Mouse (Mus musculus) CH12.LX (cell line): Measurements from ENCODE around the gene Bst1. TPM values are rescaled to one million over a fixed set of nuclear protein-coding genes. Genes with fewer than 3 reads are reported as not detected.

Experiments
- DNase-seq: peaks from one replicate; pipeline ENCODE4 v3.0.0-alpha.2; 2013; ENCODE audit errors: extremely low read depth
- H3K27ac ChIP-seq: 2 replicates; pipeline ENCODE4 v1.5.1; 2012; ENCODE audit warnings: low read depth, mild to moderate bottlenecking, control low read depth, moderate library complexity; ENCODE audit not compliant: insufficient read depth
- H3K27me3 ChIP-seq: replicated peaks from 2 replicates; pipeline ENCODE3; 2012; ENCODE audit warnings: inconsistent platforms
- H3K36me3 ChIP-seq, 2 experiments: replicated peaks in 1 of 2; 2 replicates each; pipeline versions ENCODE3 to v1.6.1; 2012; ENCODE audit warnings: inconsistent platforms in 1 of 2, low read length in 1 of 2, mild to moderate bottlenecking in 1 of 2, mixed read lengths in 1 of 2, moderate library complexity in 1 of 2; ENCODE audit not compliant: control insufficient read depth in 1 of 2, insufficient read depth in 1 of 2
- H3K4me1 ChIP-seq, 2 experiments: 2 replicates each; pipeline ENCODE4 v1.6.1; 2012; ENCODE audit warnings: inconsistent platforms in 1 of 2, moderate library complexity in 1 of 2; ENCODE audit not compliant: insufficient read depth in 2 of 2, control insufficient read depth in 1 of 2
- H3K4me2 ChIP-seq: 2 replicates; pipeline ENCODE4 v1.6.1; 2012; ENCODE audit warnings: low read depth, mild to moderate bottlenecking, control low read depth; ENCODE audit not compliant: poor library complexity, insufficient read depth, severe bottlenecking
- H3K4me3 ChIP-seq, 3 experiments: fragments of 150-350 bp in 1 of 3; sonication (generic) in 1 of 3; replicated peaks in 1 of 3; 2 replicates each; pipeline versions ENCODE3 to v1.5.1; 2011 to 2012; ENCODE audit warnings: low read depth in 2 of 3, low read length in 2 of 3, mild to moderate bottlenecking in 2 of 3, moderate library complexity in 2 of 3, control low read depth in 1 of 3, improper control_type of control experiment in 1 of 3, inconsistent platforms in 1 of 3, mixed read lengths in 1 of 3; ENCODE audit not compliant: poor library complexity in 1 of 3
- H3K79me2 ChIP-seq: replicated peaks from 2 replicates; pipeline ENCODE4 v1.6.1; 2012; ENCODE audit warnings: mild to moderate bottlenecking, moderate library complexity; ENCODE audit not compliant: control insufficient read depth, poor library complexity, insufficient read depth, severe bottlenecking; ENCODE audit errors: extremely low read depth
- H3K9ac ChIP-seq: 2 replicates; pipeline ENCODE4 v1.6.1; 2012; ENCODE audit warnings: low read depth, mild to moderate bottlenecking, control low read depth, moderate library complexity; ENCODE audit not compliant: insufficient read depth
- H3K9me3 ChIP-seq: replicated peaks from 2 replicates; pipeline ENCODE3; 2012; ENCODE audit warnings: low read length, inconsistent platforms, mixed read lengths
- BHLHE40 ChIP-seq: IDR thresholded peaks from 2 replicates; pipeline ENCODE4 v1.6.1; 2011; ENCODE audit warnings: mild to moderate bottlenecking, low read depth, low read length, improper control_type of control experiment
- CTCF ChIP-seq, 2 experiments: IDR thresholded peaks in 1 of 2; conservative IDR thresholded peaks in 1 of 2; 2 replicates each; pipeline ENCODE4 v1.5.1; 2011 to 2012; ENCODE audit warnings: low read depth in 2 of 2, low read length in 2 of 2, improper control_type of control experiment in 1 of 2, inconsistent platforms in 1 of 2, mild to moderate bottlenecking in 1 of 2, moderate library complexity in 1 of 2
- ELF1 ChIP-seq: IDR thresholded peaks from 2 replicates; pipeline ENCODE4 v1.6.1; 2014; ENCODE audit warnings: low read depth, mild to moderate bottlenecking, inconsistent platforms, low read length, improper control_type of control experiment
- EP300 ChIP-seq: IDR thresholded peaks from 2 replicates; pipeline ENCODE4 v1.6.1; 2011; ENCODE audit warnings: low read length, improper control_type of control experiment
- GABPA ChIP-seq: IDR thresholded peaks from 2 replicates; pipeline ENCODE4 v1.6.1; 2012; ENCODE audit warnings: low read depth, low read length, improper control_type of control experiment, inconsistent platforms; ENCODE audit not compliant: insufficient replicate concordance
- HCFC1 ChIP-seq: IDR thresholded peaks from 2 replicates; pipeline ENCODE4 v1.6.1; 2012; ENCODE audit warnings: low read depth, mild to moderate bottlenecking, inconsistent platforms, low read length, improper control_type of control experiment
- IRF4 ChIP-seq: IDR thresholded peaks from 2 replicates; pipeline ENCODE4 v1.6.1; 2014; ENCODE audit warnings: low read depth, mild to moderate bottlenecking, inconsistent platforms, low read length, improper control_type of control experiment
- JUN ChIP-seq: IDR thresholded peaks from 2 replicates; pipeline ENCODE4 v1.6.1; 2011; ENCODE audit warnings: low read depth, mild to moderate bottlenecking, low read length, improper control_type of control experiment, moderate library complexity; ENCODE audit not compliant: insufficient read depth
- JUND ChIP-seq: conservative IDR thresholded peaks from 2 replicates; pipeline ENCODE4 v1.6.1; 2011; ENCODE audit warnings: low read depth, low read length, improper control_type of control experiment
- MAFK ChIP-seq: IDR thresholded peaks from 2 replicates; pipeline ENCODE4 v1.6.1; 2011; ENCODE audit warnings: low read length, improper control_type of control experiment; ENCODE audit not compliant: insufficient replicate concordance
- MAZ ChIP-seq: IDR thresholded peaks from 2 replicates; pipeline ENCODE4 v1.6.1; 2012; ENCODE audit warnings: low read depth, mild to moderate bottlenecking, inconsistent platforms, low read length, improper control_type of control experiment, moderate library complexity
- MEF2A ChIP-seq: IDR thresholded peaks from 2 replicates; pipeline ENCODE4 v1.6.1; 2014; ENCODE audit warnings: low read depth, mild to moderate bottlenecking, inconsistent platforms, low read length, improper control_type of control experiment, borderline replicate concordance
- PAX5 ChIP-seq: IDR thresholded peaks from 2 replicates; pipeline ENCODE4 v1.6.1; 2012; ENCODE audit warnings: low read length, inconsistent platforms, mixed read lengths
- POLR2A ChIP-seq: IDR thresholded peaks from 2 replicates; pipeline ENCODE4 v1.6.1; 2011; ENCODE audit warnings: low read depth, mild to moderate bottlenecking, improper control_type of control experiment, low read length
- RAD21 ChIP-seq: IDR thresholded peaks from 2 replicates; pipeline ENCODE4 v1.6.1; 2011; ENCODE audit warnings: low read depth, mild to moderate bottlenecking, low read length, improper control_type of control experiment, moderate library complexity
- RCOR1 ChIP-seq: conservative IDR thresholded peaks from 2 replicates; pipeline ENCODE4 v1.6.1; 2012; ENCODE audit warnings: low read depth, mild to moderate bottlenecking, inconsistent platforms, low read length, improper control_type of control experiment
- SMC3 ChIP-seq: IDR thresholded peaks from 2 replicates; pipeline ENCODE4 v1.6.1; 2011; ENCODE audit warnings: low read depth, low read length, improper control_type of control experiment
- UBTF ChIP-seq: IDR thresholded peaks from 2 replicates; pipeline ENCODE4 v1.6.1; 2012; ENCODE audit warnings: low read depth, mild to moderate bottlenecking, inconsistent platforms, low read length, improper control_type of control experiment, moderate library complexity
- ZKSCAN1 ChIP-seq: IDR thresholded peaks from 2 replicates; pipeline ENCODE4 v1.6.1; 2012; ENCODE audit warnings: low read depth, inconsistent platforms, low read length, improper control_type of control experiment, borderline replicate concordance
- ZNF384 ChIP-seq: IDR thresholded peaks from 2 replicates; pipeline ENCODE4 v1.6.1; 2012; ENCODE audit warnings: low read depth, low read length, improper control_type of control experiment, inconsistent platforms
- dilution Hi-C: fragments of 300-500 bp; cut with MboI; formaldehyde crosslinking; loops from 2 replicates; pipeline ENCODE4 v1.14.3; 2020; ENCODE audit warnings: low sequenced_read_pairs; ENCODE audit not compliant: extremely low pct_unique_long_range_greater_than_20kb, extremely low pct_ligation_motif_present
- in situ Hi-C: fragments of 300-500 bp; cut with MboI; formaldehyde crosslinking; loops from 3 replicates; pipeline ENCODE4 v1.14.3; 2019; ENCODE audit warnings: low sequenced_read_pairs, low pct_ligation_motif_present, low pct_unique_long_range_greater_than_20kb, mixed read lengths
- polyA plus RNA-seq: library from polyadenylated mRNA; unstranded; fragments of >175 nt; gene quantifications from 2 replicates; pipeline ENCODE4 v1.2.1, GENCODE M21; 2012; ENCODE audit warnings: low read depth; ENCODE audit not compliant: insufficient read length
- total RNA-seq, 2 experiments: library from RNA; depleted of rRNA; stranded (reverse); fragments of 300-350 nt in 1 of 2; fragments of >200 nt in 1 of 2; gene quantifications; 2 replicates each; pipeline ENCODE4 v1.2.3; 2012 to 2014

Gene Bst1
- total and polyA plus RNA-seq, 3 experiments = 1.9 to 9.9 (median 4.8) TPM

GRCm38 (mm10) chr5:43810427-43811062 is 8.1 kb upstream of the Bst1 start:
- Histone ChIP-seq H3K4me1 (no peaks in the 10 kb centered on the region), H3K79me2 (no peaks in the 10 kb centered on the region), H3K9ac (no peak overlapping the region), H3K27me3 (no peaks in the 10 kb centered on the region), H3K4me3 (no peak overlapping the region), H3K9me3 (no peaks in the 10 kb centered on the region), H3K4me2 (no peak overlapping the region), H3K36me3 (no peaks in the 10 kb centered on the region), H3K27ac (no peak overlapping the region)
- DNase-seq = no peak
- in situ Hi-C loops (no loop called here), dilution Hi-C loops (no loop called here)
- TF ChIP-seq ZKSCAN1 (no peak), POLR2A (no peak)

GRCm38 (mm10) chr5:43814536-43814935 is 4.1 kb upstream of the Bst1 start:
- DNase-seq = no peak
- H3K36me3 ChIP-seq = no peaks in the 10 kb centered on the region
- dilution Hi-C loops (no loop called here), in situ Hi-C loops (no loop called here)
- H3K27ac ChIP-seq = no peak overlapping the region
- H3K9ac ChIP-seq = no peak overlapping the region
- no peaks in the 10 kb centered on the region for H3K79me2 ChIP-seq
- TF ChIP-seq BHLHE40 = no peak
- TF ChIP-seq JUN = no peak
- no peak for TF ChIP-seq MAFK
- no peak for TF ChIP-seq MEF2A
- no peak for TF ChIP-seq PAX5
- TF ChIP-seq RCOR1 = no peak
- no peak for TF ChIP-seq SMC3
- TF ChIP-seq MAZ = no peak
- no peak for TF ChIP-seq ZKSCAN1
- no peak for TF ChIP-seq UBTF
- no peak for TF ChIP-seq IRF4
- no peak for TF ChIP-seq ZNF384
- no peak for TF ChIP-seq ELF1
- TF ChIP-seq RAD21 = no peak
- TF ChIP-seq CTCF (conservative IDR thresholded peaks at IDR 0.05 in 1 of 2, IDR thresholded peaks at IDR 0.05 in 1 of 2; ENCODE audit: low read depth in 2 of 2, low read length in 2 of 2) = no peak
- TF ChIP-seq HCFC1 = no peak
- no peak for TF ChIP-seq POLR2A
- no peak for TF ChIP-seq EP300
- TF ChIP-seq GABPA = no peak
- no peak for TF ChIP-seq JUND
- H3K4me2 ChIP-seq = no peak overlapping the region
- no peaks in the 10 kb centered on the region for H3K27me3 ChIP-seq
- H3K4me1 ChIP-seq = peaks cover 5 to 16% of the 10 kb centered on the region in 2 experiments
- no peak overlapping the region for H3K4me3 ChIP-seq
- no peaks in the 10 kb centered on the region for H3K9me3 ChIP-seq
